Mouse (Mus musculus): ENCODE results near the gene Abhd14a. TPM values are rescaled to one million over a fixed set of nuclear protein-coding genes. Genes with fewer than 3 reads are reported as not detected.

Gene Abhd14a
- polyA plus RNA-seq, 1 experiment from 2014 or later: 51.9 TPM

DNA sequence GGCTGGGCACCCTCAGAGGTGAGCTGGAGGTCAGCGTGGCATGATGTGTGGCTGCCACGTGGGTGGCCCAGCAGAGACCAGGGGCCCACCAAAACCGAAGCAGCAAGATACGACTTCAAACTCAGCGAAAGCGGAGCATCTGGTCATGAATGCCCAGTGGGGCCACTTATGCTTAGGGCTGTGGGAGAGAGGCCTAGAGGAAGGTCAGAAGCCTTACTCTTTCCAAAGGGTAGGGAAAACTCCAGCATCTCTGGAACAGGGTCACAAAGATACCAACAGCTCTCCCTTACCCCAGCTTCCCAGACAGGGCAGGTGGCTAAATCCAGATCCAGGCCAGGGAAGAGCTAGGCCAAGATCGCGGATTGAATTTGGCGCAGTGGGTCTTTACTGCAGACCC, 9.7 kb upstream of the Abhd14a start:
- H3K4me2 ChIP-seq (ENCODE audit: low read length): peak overlapping the region; percentile 99
- no peaks in the 10 kb centered on the region for H3K9me3 ChIP-seq (replicated peaks; ENCODE audit: control insufficient read depth, low read length)
- WGBS: 45% methylated on average over 9 of the region's 9 CpGs
- peaks cover 26% of the 10 kb centered on the region for H3K36me3 ChIP-seq (ENCODE audit: control insufficient read depth, insufficient read depth, low read length)
- ATAC-seq: no peak
- peak overlapping the region; percentile 53; the same call in 1 of the 2 replicates for H3K27ac ChIP-seq (ENCODE audit: low read depth, low read length)
- H3K4me3 ChIP-seq (ENCODE audit: low read depth, low read length): peak overlapping the region; percentile 70
- H3K27me3 ChIP-seq (replicated peaks; ENCODE audit: control insufficient read depth, insufficient read depth, low read length): no peaks in the 10 kb centered on the region
- peak overlapping the region; percentile 79 for H3K9ac ChIP-seq (ENCODE audit: low read length)
- DNase-seq (ENCODE audit: low spot score): no peak
- H3K4me1 ChIP-seq (ENCODE audit: control insufficient read depth, insufficient read depth, low read length): peaks cover 38% of the 10 kb centered on the region

DNA sequence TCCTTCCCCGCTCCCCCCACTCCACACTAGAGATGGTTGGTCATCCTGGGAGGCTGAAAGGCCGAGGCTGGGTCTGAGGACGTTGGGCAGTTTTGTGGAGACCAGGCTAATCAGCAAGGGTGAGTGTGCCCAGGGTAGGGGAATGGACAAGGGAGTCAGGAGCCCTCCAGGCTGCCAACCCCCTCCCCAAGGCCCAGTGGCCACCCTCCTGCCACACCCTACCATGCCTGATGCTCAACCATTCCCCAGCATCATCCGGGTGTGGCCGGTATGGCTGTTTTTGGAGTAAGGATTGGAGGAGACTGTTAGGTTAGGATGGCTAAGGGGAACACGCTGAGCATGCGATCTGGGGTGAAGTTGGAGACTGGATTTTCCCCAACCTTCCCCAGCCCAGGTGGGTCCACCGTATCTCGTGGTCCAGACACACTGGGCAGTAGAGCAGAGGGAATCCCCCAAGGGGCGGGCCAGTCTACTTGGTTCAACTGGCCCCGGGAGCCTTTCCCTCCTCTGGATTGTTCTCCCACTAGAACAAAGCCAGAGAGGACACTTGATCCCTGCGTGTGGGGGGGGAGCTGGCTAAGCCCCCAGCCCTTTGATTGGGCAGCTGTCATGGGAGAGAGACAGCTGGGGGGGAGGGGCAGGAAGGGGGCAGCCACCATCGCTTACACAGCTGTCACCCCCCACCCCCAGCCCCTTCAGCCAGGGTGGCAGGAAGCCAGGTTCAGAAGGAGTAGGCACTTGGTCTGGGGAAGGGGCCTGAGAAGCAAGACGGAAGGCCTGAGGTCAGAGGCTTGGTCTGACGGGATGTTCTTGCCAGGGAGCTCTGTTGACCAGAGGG, 9.1 kb upstream of the Abhd14a start:
- H3K9me3 ChIP-seq (replicated peaks; ENCODE audit: control insufficient read depth, low read length): no peaks in the 10 kb centered on the region
- WGBS: 27% methylated on average over 15 of the region's 15 CpGs
- H3K4me3 ChIP-seq (ENCODE audit: low read depth, low read length): peak overlapping the region; percentile 70
- peak overlapping the region; percentile 79 for H3K9ac ChIP-seq (ENCODE audit: low read length)
- H3K36me3 ChIP-seq (ENCODE audit: control insufficient read depth, insufficient read depth, low read length): peaks cover 19% of the 10 kb centered on the region
- ATAC-seq (no peak), DNase-seq (ENCODE audit: low spot score) (peak; percentile 67)
- H3K4me1 ChIP-seq (ENCODE audit: control insufficient read depth, insufficient read depth, low read length): peaks cover 38% of the 10 kb centered on the region
- H3K4me2 ChIP-seq (ENCODE audit: low read length): peak overlapping the region; percentile 99
- H3K27ac ChIP-seq (ENCODE audit: low read depth, low read length): peak overlapping the region; percentile 74
- no peaks in the 10 kb centered on the region for H3K27me3 ChIP-seq (replicated peaks; ENCODE audit: control insufficient read depth, insufficient read depth, low read length)

DNA sequence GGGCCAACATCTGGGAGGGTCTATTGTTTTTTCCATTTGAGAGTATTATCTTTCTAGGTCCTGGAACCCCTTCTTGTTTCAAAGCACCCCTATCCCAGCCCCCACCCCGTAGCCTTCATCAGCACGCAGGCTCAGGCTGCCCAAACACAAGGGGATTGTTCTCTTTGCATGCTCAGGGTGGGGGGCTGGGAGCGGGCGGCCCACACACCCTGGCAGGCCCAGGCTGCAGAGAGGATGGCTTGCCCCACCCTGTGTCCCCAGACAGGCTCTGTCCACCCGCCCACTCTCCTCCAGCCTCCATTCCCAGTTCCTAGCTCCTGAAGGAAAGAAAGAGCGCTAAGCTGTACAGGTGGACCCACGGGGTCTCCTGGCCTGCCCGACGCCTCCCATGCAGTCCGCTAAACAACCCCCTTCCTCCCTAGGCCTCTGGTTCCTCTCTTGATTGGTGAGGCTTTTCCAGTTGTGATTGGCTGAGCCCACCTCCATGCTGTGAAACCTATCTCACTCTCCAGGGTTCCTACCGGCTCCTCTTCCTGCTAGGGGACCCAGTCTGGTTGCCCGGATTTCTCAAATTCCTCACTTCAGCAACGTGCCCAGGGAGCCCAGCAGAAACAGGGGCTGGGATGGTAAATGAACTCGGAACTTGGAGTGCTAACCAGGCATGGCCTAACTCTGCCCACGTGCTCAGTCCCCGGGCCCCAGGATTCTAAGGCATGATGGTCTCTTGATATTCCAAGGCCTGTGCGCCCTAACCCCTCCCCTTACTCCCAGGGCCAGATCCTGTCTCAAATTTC, 7.6 kb upstream of the Abhd14a start:
- under 1% methylated on average over 17 of the region's 17 CpGs for WGBS
- peak overlapping the region; percentile 70 for H3K4me3 ChIP-seq (ENCODE audit: low read depth, low read length)
- DNase-seq (ENCODE audit: low spot score): peak; percentile 70
- peak; percentile 27; the same call in 1 of the 2 replicates for ATAC-seq
- H3K4me1 ChIP-seq (ENCODE audit: control insufficient read depth, insufficient read depth, low read length): peaks cover 38% of the 10 kb centered on the region
- H3K36me3 ChIP-seq (ENCODE audit: control insufficient read depth, insufficient read depth, low read length): peaks cover 5% of the 10 kb centered on the region; the same call in 1 of the 2 replicates
- peak overlapping the region; percentile 92 for H3K27ac ChIP-seq (ENCODE audit: low read depth, low read length)
- no peaks in the 10 kb centered on the region for H3K9me3 ChIP-seq (replicated peaks; ENCODE audit: control insufficient read depth, low read length)
- H3K9ac ChIP-seq (ENCODE audit: low read length): peak overlapping the region; percentile 79
- no peaks in the 10 kb centered on the region for H3K27me3 ChIP-seq (replicated peaks; ENCODE audit: control insufficient read depth, insufficient read depth, low read length)
- peak overlapping the region; percentile 99 for H3K4me2 ChIP-seq (ENCODE audit: low read length)

DNA sequence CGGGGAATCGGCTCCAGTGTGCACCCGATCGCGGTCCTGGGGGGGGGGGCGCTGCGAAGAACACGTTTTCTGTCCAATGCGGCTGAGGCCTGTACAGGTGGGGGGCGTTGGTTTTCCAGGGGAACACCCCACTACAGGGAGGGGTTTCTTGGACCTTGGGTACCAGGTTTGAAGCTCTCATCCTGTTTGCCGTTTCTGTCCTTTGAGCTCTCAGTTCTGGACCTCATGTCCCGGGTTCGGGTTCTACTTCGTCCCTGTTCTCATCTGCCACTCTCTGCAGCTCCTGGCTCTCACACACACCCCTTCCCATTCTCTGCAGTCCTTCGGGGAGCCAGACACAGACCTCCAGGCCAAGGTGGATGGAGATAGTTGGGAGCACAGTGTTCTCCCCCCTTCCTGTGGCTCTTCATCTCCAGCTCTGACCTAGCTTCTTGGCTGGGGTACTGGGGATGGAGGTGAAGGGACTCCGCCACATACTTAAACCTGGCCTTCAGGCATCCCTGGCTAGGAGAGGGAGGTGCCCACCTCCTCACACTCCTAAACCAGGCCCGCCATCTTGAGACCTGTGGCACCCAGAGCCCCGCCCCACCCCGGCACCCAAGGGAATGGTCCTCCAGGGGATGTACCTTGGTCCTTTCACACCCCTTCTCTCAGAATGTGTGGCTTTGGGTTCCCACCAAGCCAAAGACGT, 6.7 kb upstream of the Abhd14a start:
- H3K4me1 ChIP-seq (ENCODE audit: control insufficient read depth, insufficient read depth, low read length): peaks cover 38% of the 10 kb centered on the region
- peak; percentile 48 for DNase-seq (ENCODE audit: low spot score)
- peak overlapping the region; percentile 99 for H3K4me2 ChIP-seq (ENCODE audit: low read length)
- WGBS: under 1% methylated on average over 15 of the region's 20 CpGs
- H3K36me3 ChIP-seq (ENCODE audit: control insufficient read depth, insufficient read depth, low read length): no peaks in the 10 kb centered on the region
- no peaks in the 10 kb centered on the region for H3K9me3 ChIP-seq (replicated peaks; ENCODE audit: control insufficient read depth, low read length)
- no peaks in the 10 kb centered on the region for H3K27me3 ChIP-seq (replicated peaks; ENCODE audit: control insufficient read depth, insufficient read depth, low read length)
- peak overlapping the region; percentile 70 for H3K4me3 ChIP-seq (ENCODE audit: low read depth, low read length)
- H3K9ac ChIP-seq (ENCODE audit: low read length): peak overlapping the region; percentile 79
- H3K27ac ChIP-seq (ENCODE audit: low read depth, low read length): peak overlapping the region; percentile 92
- ATAC-seq: peak; percentile 21

- no peaks in the 10 kb centered on the region for H3K36me3 ChIP-seq (ENCODE audit: control insufficient read depth, insufficient read depth, low read length)
- under 1% methylated on average over 36 of the region's 74 CpGs for WGBS
- peak; percentile 85 for DNase-seq (ENCODE audit: low spot score)
Observed at GRCm38 (mm10) chr9:106453271-106454070, 6.0 kb upstream of the Abhd14a start, which contains the start of gene Pcbp4. Gene Pcbp4 (plus strand): TSS chr9:106453291.

DNA sequence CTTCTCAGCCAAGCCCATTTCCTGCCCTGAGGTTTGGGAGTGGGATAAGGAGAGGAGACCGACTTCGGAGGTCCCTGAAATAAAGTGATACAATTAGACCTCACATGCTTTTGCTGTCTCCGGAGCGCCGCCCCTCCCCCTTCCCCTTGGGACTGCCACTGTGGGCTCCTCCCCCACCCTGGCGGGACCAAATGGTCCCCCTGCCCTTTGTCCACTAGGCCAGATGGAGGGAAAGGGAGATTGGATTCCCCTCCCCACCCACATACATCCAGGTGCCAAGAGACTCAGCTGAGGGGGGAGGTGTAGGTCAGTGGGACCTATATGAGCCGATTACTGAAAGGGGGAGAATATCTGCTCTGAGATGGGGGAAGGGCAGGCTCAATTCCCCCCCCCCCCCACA, 5.3 kb upstream of the Abhd14a start:
- Histone ChIP-seq H3K9ac (ENCODE audit: low read length) (peak overlapping the region; percentile 79), H3K9me3 (replicated peaks; ENCODE audit: control insufficient read depth, low read length) (no peaks in the 10 kb centered on the region), H3K27me3 (replicated peaks; ENCODE audit: control insufficient read depth, insufficient read depth, low read length) (no peaks in the 10 kb centered on the region), H3K4me2 (ENCODE audit: low read length) (peak overlapping the region; percentile 99), H3K36me3 (ENCODE audit: control insufficient read depth, insufficient read depth, low read length) (no peaks in the 10 kb centered on the region), H3K27ac (ENCODE audit: low read depth, low read length) (peak overlapping the region; percentile 92), H3K4me1 (ENCODE audit: control insufficient read depth, insufficient read depth, low read length) (peaks cover 40% of the 10 kb centered on the region), H3K4me3 (ENCODE audit: low read depth, low read length) (peak overlapping the region; percentile 70)
- DNase-seq (ENCODE audit: low spot score) (peak; percentile 54), ATAC-seq (no peak; the same call in 1 of the 2 replicates)
- 2% methylated on average over 7 of the region's 7 CpGs for WGBS

More at GRCm38 (mm10) chr9:106453271-106454070, 6.0 kb upstream of the Abhd14a start, which contains the start of gene Pcbp4:
- Histone ChIP-seq H3K9me3 (replicated peaks; ENCODE audit: control insufficient read depth, low read length) (no peaks in the 10 kb centered on the region), H3K27me3 (replicated peaks; ENCODE audit: control insufficient read depth, insufficient read depth, low read length) (no peaks in the 10 kb centered on the region), H3K4me2 (ENCODE audit: low read length) (peak within 1 kb of the TSS; percentile 99), H3K4me1 (ENCODE audit: control insufficient read depth, insufficient read depth, low read length) (peaks cover 40% of the 10 kb centered on the region), H3K27ac (ENCODE audit: low read depth, low read length) (peak within 1 kb of the TSS; percentile 92), H3K4me3 (ENCODE audit: low read depth, low read length) (peak within 1 kb of the TSS; percentile 70), H3K9ac (ENCODE audit: low read length) (peak within 1 kb of the TSS; percentile 79)
- peak; percentile 77 for ATAC-seq

GRCm38 (mm10) chr9:106452351-106452750, 4.9 kb upstream of the Abhd14a start:
- 13% methylated on average over 6 of the region's 6 CpGs for WGBS
- H3K9me3 ChIP-seq (replicated peaks; ENCODE audit: control insufficient read depth, low read length): no peaks in the 10 kb centered on the region
- H3K27me3 ChIP-seq (replicated peaks; ENCODE audit: control insufficient read depth, insufficient read depth, low read length): no peaks in the 10 kb centered on the region
- H3K9ac ChIP-seq (ENCODE audit: low read length): peak overlapping the region; percentile 79
- ATAC-seq: no peak
- H3K4me2 ChIP-seq (ENCODE audit: low read length): peak overlapping the region; percentile 99
- H3K4me1 ChIP-seq (ENCODE audit: control insufficient read depth, insufficient read depth, low read length): peaks cover 40% of the 10 kb centered on the region
- peak overlapping the region; percentile 70 for H3K4me3 ChIP-seq (ENCODE audit: low read depth, low read length)
- DNase-seq (ENCODE audit: low spot score): no peak
- H3K36me3 ChIP-seq (ENCODE audit: control insufficient read depth, insufficient read depth, low read length): no peaks in the 10 kb centered on the region
- no peak overlapping the region; the same call in 1 of the 2 replicates for H3K27ac ChIP-seq (ENCODE audit: low read depth, low read length)

GRCm38 (mm10) chr9:106451899-106452298, 4.4 kb upstream of the Abhd14a start:
- H3K9ac ChIP-seq (ENCODE audit: low read length): no peak overlapping the region
- no peaks in the 10 kb centered on the region for H3K36me3 ChIP-seq (ENCODE audit: control insufficient read depth, insufficient read depth, low read length)
- H3K27me3 ChIP-seq (replicated peaks; ENCODE audit: control insufficient read depth, insufficient read depth, low read length): no peaks in the 10 kb centered on the region
- no peak overlapping the region for H3K4me3 ChIP-seq (ENCODE audit: low read depth, low read length)
- no peak overlapping the region for H3K27ac ChIP-seq (ENCODE audit: low read depth, low read length)
- WGBS: 53% methylated on average over 2 of the region's 2 CpGs
- peaks cover 35% of the 10 kb centered on the region for H3K4me1 ChIP-seq (ENCODE audit: control insufficient read depth, insufficient read depth, low read length)
- no peak overlapping the region for H3K4me2 ChIP-seq (ENCODE audit: low read length)
- DNase-seq (ENCODE audit: low spot score): no peak
- ATAC-seq: no peak
- no peaks in the 10 kb centered on the region for H3K9me3 ChIP-seq (replicated peaks; ENCODE audit: control insufficient read depth, low read length)

Data from forebrain, embryonic 14.5 days (tissue).